Mouse (Mus musculus): ENCODE results near the gene Ap1g1. TPM values are rescaled to one million over a fixed set of nuclear protein-coding genes. Genes with fewer than 3 reads are reported as not detected.
A peak's percentile ranks its signal among the peaks of the same experiment; 100 is the strongest.
"Not testable (repeated sequence)": the region's sequence is repeated elsewhere in the genome, so short reads cannot be mapped to it uniquely, and the experiment has no call there.

The Ap1g1 gene
- total RNA-seq, 4 experiments from 2014 or later = 73.3 to 88.7 (median 78.6) TPM

DNA sequence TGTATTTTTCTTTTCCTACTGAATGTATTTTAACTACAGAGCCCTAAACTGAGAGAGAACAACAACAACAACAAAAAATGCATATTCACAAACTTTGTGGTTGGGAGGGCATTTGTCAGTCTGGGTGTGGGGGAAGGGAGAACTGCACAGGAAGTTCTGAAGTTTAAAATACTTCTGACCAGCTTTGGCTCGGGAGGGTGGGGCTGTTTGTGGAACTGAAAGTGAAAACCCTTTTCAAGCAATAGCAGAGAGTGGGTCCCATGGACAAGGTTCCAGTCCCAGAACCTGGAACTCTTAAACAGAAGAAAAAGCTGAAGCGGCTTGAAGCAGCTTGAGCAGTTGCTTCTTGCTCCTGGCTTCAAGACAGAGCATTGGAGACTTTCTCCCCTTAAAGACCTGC lies 85.0 kb downstream of the Ap1g1 start:
- no peak for DNase-seq (ENCODE audit: low spot score in 2 of 2)

DNA sequence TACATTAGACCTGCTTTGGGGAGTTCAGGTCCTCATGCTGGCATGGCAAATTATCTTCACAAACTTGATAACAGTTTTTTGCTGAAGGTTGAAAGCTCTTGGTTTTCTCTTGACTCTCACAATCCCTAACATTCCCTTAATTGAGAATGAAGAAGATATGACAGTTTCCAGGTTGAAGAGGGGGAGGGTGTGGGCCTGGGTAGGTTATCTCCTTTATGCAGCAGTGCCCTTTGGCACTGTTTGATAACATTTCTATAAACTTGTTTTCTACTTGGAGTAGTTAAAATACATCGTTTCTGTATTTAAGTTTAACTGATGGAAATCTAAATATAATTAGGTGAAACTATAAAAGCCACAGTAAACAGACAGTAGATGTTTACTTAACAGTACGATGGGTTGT lies 86.4 kb downstream of the Ap1g1 start:
- DNase-seq (ENCODE audit: low spot score in 2 of 2) = no peak

DNA sequence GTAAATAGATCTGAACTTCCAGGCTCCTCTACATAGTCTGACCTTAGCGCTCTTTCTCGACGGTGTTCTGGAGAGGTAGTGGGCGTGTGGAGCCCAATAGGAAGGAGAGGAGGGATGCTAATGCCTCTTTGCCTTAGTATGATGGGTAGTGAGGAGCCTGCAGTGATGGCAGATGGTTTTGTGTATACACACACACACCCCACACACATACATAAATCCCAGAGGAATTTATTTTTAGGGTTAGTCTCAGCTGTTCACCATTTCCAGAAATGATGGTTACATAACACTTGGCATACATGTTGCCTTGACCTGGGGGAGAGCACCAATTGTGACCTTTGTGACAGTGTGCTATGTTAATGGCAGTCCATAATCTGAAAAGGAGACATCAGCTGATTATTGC lies 87.2 kb downstream of the Ap1g1 start:
- DNase-seq (ENCODE audit: low spot score in 2 of 2) = peak in 1 of 2 experiments; percentile 54

DNA sequence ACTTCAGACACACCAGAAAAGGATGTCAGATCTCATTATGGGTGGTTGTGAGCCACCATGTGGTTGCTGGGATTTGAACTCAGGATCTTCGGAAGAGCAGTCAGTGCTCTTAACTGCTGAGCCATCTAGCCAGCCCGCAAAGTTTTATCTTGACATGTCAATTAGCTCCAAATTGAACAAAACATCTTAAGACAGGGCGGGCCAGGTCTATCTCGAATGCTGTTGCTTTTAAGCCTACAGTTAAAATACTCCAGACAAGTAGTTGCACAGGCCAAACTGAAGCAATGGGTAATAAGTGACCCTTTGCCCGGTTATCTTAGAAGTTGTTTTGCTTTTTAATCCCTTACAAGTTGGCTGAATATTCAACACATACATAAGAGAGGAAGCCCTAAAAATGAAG lies 88.3 kb downstream of the Ap1g1 start:
- no peak for DNase-seq (ENCODE audit: low spot score in 2 of 2)

DNA sequence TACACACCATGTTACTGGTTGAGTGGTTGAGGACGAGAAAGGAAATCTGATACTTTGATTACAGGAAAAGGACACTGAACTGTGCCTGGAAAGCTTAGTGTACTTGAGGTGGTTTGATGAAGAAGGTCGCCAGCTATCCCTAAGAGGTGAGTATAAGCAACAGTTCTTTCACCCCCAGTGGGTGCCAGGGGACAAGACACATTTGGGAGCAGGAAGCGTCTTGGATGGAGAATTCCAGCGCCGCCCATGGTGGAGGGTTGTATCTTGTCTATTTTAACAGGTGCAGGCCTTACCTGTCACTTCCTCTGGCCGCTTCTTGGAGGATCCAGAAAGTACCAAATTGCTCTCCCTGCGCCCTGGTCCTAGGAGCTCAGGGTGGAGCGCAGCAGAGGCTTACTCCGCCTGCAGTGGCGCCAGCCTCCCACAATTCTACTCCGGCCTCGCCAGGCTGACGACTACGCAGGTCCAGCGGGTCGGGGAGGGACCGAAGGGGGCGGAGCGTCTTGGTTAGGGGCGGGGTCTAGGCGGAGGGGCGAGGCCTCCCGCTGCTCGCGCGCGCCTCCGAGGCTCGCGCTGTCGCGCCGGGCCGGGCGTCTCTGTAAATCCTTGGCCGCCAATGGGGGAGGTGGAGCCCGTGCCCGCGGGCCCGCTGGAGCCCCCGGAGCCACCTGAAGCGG lies 89.8 kb downstream of the Ap1g1 start, which contains the start of gene Phlpp2:
TSS of gene Phlpp2 (plus strand) at position 540 of the 677 bp plus-strand sequence.
- DNase-seq (ENCODE audit: low spot score in 2 of 2) = peak; percentile 84 to 90

DNA sequence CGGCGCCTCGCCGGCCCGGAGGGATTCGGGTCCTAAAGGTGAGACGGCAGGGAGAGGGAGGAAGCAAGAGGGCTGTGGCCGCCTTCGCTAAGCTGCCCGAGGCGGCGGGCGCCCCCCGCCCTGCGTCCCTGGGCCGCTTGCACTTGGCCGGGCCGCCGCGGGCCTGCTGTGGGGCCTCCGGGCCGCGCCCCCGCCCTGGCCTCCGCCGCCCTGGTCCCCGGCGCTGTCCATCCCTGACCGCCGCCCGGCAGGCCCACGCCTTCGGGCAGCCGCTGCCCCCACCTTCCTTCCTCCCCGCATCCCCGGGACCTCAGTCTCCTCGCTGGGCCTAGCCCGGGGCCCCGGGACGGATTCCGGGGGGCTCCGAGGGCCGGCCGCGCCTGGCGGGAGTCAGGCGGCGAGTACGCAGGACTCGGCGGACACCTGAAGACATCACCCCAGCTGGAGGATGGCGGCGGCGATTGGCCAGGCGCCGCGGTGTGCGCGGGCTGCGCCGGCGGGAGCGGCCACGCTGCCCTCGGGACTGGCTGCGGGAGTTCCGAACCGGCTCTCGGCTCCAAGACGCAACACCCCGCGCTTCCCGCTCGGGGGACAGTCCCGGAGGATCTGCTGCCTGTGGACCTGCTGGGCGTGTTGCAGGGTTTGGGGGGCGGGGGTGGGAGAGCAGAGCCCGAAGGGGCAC lies 90.5 kb downstream of the Ap1g1 start:
- DNase-seq (ENCODE audit: low spot score in 2 of 2) = peak; percentile 39 to 45

DNA sequence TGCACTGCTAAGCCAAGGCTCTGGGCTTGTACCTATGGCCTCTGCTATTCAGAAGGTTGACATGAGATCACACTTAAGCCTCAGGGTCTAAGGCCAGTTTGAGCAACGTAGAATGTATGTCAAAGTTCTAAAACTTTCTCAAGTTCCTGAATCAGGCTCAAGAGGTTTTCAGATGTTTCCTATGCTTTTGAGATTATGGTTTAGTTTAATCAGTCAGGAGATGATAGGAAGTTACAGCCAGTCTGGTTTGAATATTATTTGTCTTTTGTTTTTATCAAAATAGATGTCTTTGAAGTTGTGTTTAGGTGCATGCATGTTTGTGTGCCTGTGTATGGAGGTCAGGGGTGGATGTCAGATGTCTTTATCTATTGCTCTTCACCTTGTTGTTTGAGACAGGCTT lies 92.7 kb downstream of the Ap1g1 start:
- no peak for DNase-seq (ENCODE audit: low spot score in 2 of 2)

DNA sequence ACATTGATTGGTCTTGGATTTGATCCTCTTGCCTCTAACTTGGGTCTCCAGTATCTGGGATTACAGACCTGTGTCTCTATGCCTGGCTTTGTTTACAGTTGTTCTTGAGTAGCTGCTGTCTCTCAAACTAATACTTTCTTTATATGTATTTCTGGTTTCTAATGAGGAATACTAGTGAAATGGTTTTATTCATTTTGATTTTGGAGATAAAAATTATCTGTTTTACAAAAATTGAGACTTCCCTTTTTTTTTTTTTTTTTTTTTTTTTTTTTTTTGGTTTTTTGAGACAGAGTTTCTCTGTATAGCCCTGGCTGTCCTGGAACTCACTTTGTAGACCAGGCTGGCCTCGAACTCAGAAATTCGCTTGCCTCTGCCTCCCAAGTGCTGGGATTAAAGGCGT lies 95.4 kb downstream of the Ap1g1 start:
- not testable (repeated sequence) for DNase-seq (ENCODE audit: low spot score in 2 of 2)

DNA sequence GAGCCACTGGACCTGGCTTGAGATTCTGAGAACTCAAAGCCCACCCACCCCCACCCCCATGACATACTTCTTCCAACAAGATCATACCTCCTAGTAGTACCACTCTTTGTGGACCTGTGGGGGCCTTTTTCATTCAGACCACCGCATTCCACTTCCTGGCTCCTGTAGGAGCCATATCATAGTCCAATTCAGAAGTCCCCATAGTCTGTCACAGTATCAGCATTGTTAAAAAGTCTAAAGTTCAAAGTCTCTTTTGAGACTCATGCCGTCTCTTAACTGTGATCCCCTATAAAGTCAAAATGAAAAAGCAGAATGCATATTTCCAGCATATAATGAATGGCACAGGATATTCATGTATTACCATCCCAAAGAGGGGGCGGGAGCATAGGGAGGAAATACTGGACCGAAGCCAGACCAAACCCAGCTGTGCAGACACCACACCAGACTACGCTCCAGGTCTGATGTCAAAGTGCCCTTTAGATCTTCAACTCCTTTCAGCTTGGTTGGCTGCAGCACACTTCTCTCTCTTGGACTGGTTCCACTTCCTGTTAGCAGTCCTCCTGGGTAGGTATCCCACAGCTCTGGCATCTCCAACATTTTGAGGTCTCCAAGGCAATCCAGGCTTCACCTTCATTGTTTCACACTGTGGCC lies 101.8 kb downstream of the Ap1g1 start:
- no peak for DNase-seq (ENCODE audit: low spot score in 2 of 2)

DNA sequence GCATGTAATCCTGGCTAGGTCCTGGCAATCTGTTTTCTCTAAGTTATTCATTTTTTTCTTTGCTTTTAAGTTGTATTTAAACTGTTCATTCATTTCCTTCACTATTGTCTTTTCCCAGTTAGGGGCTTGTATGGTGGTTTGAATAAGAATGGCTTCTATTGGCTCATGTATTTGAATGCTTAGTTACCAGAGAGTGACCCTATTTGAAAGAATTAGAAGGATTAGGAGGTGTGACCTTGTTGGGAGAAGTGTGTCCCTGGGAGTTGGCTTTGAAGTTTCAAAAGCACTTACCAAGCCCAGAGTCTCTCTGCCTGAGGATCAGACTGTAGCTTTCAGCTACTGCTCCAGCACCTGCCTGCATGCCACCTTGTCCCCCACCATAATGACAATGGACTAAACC lies 106.9 kb downstream of the Ap1g1 start:
- DNase-seq (ENCODE audit: low spot score in 2 of 2) = no peak

DNA sequence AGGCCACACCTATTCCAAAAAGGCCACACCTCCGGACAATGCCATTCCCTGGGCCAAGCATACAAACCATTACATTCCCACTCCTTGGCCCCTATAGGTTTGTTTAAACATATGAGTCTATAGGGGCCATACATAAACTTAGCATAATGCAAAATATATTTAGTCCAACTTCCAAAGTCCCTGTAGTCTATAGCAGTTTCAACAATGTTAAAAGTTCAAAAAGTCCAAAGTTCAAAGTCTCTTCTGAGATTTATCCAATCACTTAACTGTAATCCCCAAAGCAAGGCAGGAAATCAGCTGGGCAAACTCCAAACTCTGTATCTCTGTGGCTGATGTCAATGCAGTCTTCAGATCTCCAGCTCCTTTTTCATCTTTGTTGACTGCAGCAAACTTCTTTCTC lies 110.9 kb downstream of the Ap1g1 start:
- no peak for DNase-seq (ENCODE audit: low spot score in 2 of 2)

DNA sequence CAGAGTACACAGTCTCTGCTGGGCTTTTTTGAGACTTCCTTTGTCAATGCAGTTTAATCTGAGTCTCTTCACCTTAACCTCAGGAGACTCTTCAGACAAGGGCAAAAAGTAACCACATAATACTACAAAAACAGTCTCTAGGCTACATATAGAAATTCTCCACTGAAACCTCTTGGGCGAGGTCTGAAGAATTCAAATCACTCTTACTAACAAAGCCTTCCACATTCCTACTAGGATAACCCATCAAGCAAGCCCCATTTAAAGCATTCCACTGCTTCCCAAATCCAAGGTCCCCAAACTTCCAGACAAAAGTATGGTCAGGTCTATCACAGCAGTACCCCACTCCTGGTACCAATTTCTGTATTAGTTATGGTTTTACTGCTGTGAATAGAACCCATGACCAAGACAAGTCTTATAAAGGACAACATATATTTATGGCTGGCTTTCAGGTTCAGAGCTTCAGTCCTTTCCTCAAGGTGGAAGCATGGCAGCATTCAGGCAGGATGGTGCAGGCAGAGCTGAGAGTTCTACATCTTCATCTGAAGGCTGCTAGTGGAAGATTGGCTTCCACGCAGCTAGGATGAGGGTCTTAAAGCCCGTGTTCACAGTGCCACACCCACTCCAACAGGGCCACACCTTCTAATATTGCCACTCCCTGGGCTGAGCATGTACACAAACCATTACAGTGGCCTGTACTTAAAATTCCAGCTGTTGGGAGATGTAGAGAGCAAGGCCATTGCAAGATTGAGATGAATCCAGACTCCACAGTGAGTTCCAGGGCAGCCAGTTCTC lies 112.6 kb downstream of the Ap1g1 start:
- DNase-seq (ENCODE audit: low spot score in 2 of 2) = no peak

DNA sequence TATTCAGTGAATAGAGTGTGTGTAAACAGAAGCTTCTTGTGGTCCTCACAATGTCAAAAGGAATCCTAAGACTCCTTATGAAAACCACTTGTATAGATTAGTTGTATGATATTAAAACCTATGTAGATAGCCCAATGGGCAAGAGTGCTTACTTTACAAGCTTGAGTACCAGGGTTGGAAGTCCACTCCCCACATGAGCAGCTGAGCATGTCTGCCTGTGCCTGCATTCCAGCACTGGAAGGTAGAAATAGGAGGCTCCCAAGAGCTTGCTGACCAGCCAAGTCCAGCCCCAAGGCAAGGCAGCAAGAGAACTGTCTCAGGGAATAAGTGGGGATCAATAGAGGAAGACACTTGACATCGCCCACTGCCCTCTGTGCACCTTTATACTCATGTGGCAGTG lies 116.3 kb downstream of the Ap1g1 start:
- DNase-seq (ENCODE audit: low spot score in 2 of 2) = no peak

DNA sequence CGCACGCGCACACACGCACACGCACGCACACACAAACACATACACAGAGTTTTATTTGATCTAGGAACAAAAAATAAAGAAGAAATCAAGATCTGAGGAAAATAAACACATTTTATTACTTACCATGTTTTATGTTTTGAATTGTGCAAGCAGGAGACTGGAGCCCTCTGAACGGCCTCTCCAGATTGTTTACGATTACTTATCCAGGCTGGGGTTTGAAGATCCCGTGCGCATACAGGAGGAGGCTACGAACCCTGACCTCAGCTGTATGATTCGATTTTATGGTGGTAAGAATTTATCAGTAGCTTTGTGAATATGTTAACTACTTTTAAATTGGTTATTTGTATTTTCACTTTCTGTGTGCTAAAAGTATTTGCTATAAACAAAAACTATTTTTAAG lies 117.0 kb downstream of the Ap1g1 start:
- no peak for DNase-seq (ENCODE audit: low spot score in 2 of 2)

DNA sequence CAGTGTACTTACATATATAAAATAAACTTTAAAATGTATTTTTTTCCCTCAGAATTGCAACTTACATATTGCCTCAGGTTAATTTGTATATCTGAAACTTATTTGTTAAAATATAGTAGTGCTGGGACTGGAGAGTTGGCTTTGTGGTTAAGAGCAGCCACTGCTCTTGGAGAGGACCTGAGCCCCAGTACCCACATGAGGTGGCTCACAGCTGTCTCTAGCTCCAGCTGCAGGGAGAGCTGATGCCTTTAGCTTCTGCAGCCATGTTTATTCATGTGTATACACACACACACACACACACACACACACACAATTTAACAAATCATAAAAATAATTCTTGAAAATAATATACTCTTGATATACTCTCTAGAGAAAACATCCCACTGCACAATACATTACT lies 124.0 kb downstream of the Ap1g1 start:
- no peak for DNase-seq (ENCODE audit: low spot score in 2 of 2)

DNA sequence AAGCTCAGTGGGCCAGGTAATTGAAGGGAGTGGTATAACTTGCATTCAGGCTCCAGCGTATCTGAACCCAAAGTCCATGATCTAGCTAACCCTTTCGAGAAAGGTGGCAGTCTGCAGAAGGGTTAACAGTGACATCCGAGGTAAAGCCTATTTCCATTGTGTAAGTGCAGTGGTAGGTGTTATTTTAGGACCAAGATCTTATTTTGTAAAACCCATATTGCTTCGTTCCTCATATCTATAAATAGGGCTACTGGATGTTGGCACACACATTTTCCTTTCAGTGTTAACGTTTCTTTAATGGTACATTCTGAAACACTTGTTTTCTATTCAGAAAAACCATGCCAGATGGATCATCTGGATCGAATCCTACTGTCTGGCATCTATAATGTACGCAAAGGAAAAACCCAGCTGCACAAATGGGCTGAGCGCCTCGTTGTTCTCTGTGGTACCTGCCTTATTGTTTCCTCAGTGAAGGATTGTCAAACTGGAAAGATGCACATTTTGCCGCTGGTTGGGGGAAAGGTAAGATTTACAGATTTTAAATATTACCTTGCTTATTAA lies 125.6 kb downstream of the Ap1g1 start:
- DNase-seq (ENCODE audit: low spot score in 2 of 2) = peak in 1 of 2 experiments; percentile 43

DNA sequence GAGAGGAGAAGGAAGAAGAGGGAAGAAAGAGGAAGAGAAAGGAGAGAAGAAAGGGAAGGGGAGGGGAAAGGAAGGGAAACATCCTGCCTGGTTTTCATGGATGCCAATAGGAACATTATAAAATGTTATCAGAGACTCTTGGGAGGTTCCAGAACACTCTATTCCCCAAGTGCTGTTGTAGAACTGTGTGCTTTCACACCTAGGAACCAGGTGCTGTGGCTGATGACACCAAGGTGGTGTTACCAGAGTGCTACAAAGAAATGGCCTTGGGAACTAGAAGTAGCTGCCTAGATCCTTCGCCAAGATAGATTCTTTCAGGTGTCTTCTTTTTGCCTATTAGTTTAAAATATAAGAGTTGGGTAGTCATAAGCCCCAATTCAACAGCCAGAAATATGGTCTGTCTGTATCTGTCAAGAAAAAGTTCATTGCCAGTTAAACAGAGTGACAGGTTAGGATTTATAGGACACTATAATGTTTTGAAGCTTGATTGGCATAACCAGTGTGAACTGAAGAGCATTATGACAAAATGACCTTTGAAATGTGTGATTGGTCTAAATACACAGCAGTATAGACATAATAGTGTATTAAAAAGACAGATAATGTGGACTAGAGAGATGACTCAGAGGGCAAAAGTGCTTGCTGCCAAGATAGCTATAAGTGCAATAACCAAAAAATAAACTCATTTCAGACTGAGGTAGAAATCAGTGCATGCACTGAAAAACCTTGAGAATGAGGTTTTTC lies 126.7 kb downstream of the Ap1g1 start:
- DNase-seq (ENCODE audit: low spot score in 2 of 2) = no peak

DNA sequence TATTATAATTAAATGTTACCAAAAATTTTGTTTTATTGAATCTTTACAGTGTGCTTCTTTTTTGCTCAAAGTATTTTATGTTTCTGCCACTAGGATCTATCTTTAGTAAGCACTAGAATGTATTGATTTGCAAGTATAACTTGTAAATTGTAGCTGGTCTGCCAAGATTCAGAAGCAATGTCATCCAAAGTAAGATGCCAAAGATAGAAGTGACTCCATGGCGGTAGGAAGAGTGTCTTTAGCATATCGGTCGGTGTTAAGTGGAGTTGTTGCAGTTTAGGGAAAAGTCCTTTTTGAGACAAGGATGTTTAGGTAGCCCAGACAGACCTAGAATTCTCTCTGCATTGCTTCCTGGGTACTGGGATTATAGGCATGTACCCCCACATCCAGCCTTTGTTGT lies 128.6 kb downstream of the Ap1g1 start:
- no peak for DNase-seq (ENCODE audit: low spot score in 2 of 2)

DNA sequence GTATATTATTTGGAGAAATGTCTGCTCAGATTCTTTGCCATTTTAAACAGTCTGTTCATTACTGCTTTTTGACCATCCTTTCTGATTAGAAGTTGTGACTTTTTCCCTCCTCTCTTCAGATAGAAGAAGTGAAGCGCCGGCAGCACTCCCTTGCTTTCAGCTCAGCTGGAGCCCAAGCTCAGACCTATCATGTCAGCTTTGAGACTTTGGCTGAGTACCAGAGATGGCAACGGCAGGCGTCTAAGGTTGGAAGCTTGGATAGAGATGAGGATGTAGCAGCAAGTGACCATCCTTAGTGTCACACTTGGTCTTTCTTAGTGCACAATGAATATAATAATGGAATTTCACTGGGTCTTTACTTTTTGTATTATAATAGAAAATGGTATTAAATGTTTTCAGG lies 129.0 kb downstream of the Ap1g1 start:
- no peak for DNase-seq (ENCODE audit: low spot score in 2 of 2)
